11 mouse cellular contexts compared by ENCODE assay signal in genomic region chr6:123340093-123340492, GRCm38 (mm10). TPM values are rescaled to one million over a fixed set of nuclear protein-coding genes. Genes with fewer than 3 reads are reported as not detected.
DNase-seq lines count a peak whose midpoint lies in the region; ATAC-seq and TF ChIP-seq lines count a peak whose summit lies in the region.
"Had no signal": no experiment of that assay in that cellular context is flagged by ENCODE, and none has a peak within 500 bp of the region (broad histone marks: within the 10 kb centered on the region; RNA-seq: fewer than 3 reads in every experiment).

No protein-coding gene starts in this region.

- ATAC-seq in heart, embryonic 12.5 days (ENCODE audit: insufficient number of reproducible peaks, low FRiP score), result no peak
- peak; percentile 78 for ATAC-seq in hindbrain, embryonic 16.5 days

- H3K9me3 ChIP-seq in heart, embryonic 12.5 days (replicated peaks), result no peaks in the 10 kb centered on the region
- H3K9me3 ChIP-seq in hindbrain, embryonic 16.5 days (ENCODE audit: control insufficient read depth, low read length), result no peaks in the 10 kb centered on the region

- H3K4me3 ChIP-seq in heart, adult 2 months, result no peak overlapping the region
- H3K4me3 ChIP-seq in heart, embryonic 12.5 days, result no peak overlapping the region
- H3K4me3 ChIP-seq in hindbrain, embryonic 16.5 days (ENCODE audit: low read length), result no peak overlapping the region

- intact Hi-C loops in heart, adult 2 months (cut with DNase I), result no loop called here

- no peak overlapping the region for H3K9ac ChIP-seq in heart, adult 2 months (ENCODE audit: low read depth, low read length)
- H3K9ac ChIP-seq in heart, embryonic 12.5 days, result no peak overlapping the region
- no peak overlapping the region for H3K9ac ChIP-seq in hindbrain, embryonic 16.5 days (ENCODE audit: low read depth, low read length)
- H3K9ac ChIP-seq: lung, embryonic 14.5 days had no signal

- H3K79me2 ChIP-seq in heart, adult 2 months (replicated peaks; ENCODE audit: control insufficient read depth, insufficient read depth, low read length), result no peaks in the 10 kb centered on the region

- TF ChIP-seq EP300 in heart, adult 2 months (IDR thresholded peaks at IDR 0.05; ENCODE audit: insufficient read depth, low read depth, low read length), result no peak

- TF ChIP-seq CTCF in heart, adult 2 months (IDR thresholded peaks at IDR 0.05), result 0 out of 2 replicates have a peak, but pooled peaks have one; percentile 13

- H3K27ac ChIP-seq in heart, adult 2 months, result no peak overlapping the region
- H3K27ac ChIP-seq in heart, embryonic 12.5 days (ENCODE audit: poor library complexity, severe bottlenecking), result no peak overlapping the region
- no peak overlapping the region for H3K27ac ChIP-seq in hindbrain, embryonic 16.5 days (ENCODE audit: low read depth, low read length)

- no peak for TF ChIP-seq POLR2A in heart, adult 2 months (IDR thresholded peaks at IDR 0.05; ENCODE audit: insufficient read depth, low read depth, low read length)

- no peaks in the 10 kb centered on the region for H3K4me1 ChIP-seq in heart, adult 2 months (ENCODE audit: control insufficient read depth, insufficient read depth, low read length)
- no peaks in the 10 kb centered on the region for H3K4me1 ChIP-seq in heart, embryonic 12.5 days (replicated peaks)
- no peaks in the 10 kb centered on the region for H3K4me1 ChIP-seq in hindbrain, embryonic 16.5 days (ENCODE audit: control insufficient read depth, insufficient read depth, low read depth, low read length)

- no peak overlapping the region for H3K4me2 ChIP-seq in heart, embryonic 12.5 days
- H3K4me2 ChIP-seq in hindbrain, embryonic 16.5 days (ENCODE audit: low read length), result no peak overlapping the region
- H3K4me2 ChIP-seq: lung, embryonic 14.5 days had no signal

- no peak for DNase-seq in heart, adult 2 months
- DNase-seq in Muller cell, postnatal 12 days (ENCODE audit: inconsistent ontology term), result peak; percentile 12
- peak; percentile 4 for DNase-seq in mesoderm, embryonic 11.5 days (ENCODE audit: low read depth, low spot score)
- no peak for DNase-seq in spleen, postnatal 36 days (ENCODE audit: low spot score in 2 of 2)
- DNase-seq in ovary, postnatal 14 days (ENCODE audit: low spot score), result no peak
- DNase-seq in frontal cortex, postnatal 14 days (ENCODE audit: low spot score in 2 of 2), result no peak
- DNase-seq: gastrocnemius, postnatal 36 days; lung, embryonic 14.5 days had no signal

- no peaks in the 10 kb centered on the region for H3K36me3 ChIP-seq in heart, adult 2 months (ENCODE audit: control insufficient read depth, insufficient read depth, low read length)
- no peaks in the 10 kb centered on the region for H3K36me3 ChIP-seq in heart, embryonic 12.5 days
- no peaks in the 10 kb centered on the region for H3K36me3 ChIP-seq in hindbrain, embryonic 16.5 days (ENCODE audit: control insufficient read depth, insufficient read depth, low read length)

- H3K27me3 ChIP-seq in heart, adult 2 months (ENCODE audit: control insufficient read depth, insufficient read depth, low read length), result no peaks in the 10 kb centered on the region
- H3K27me3 ChIP-seq in heart, embryonic 12.5 days (replicated peaks), result no peaks in the 10 kb centered on the region
- H3K27me3 ChIP-seq in hindbrain, embryonic 16.5 days (replicated peaks; ENCODE audit: control insufficient read depth, insufficient read depth, low read length), result no peaks in the 10 kb centered on the region

RNA-seq across cellular contexts. Expression of gene Vmn2r19, which starts 32.0 kb away (rescaled TPM):
- total RNA-seq in heart, adult 2 months (2021), result not detected
- polyA plus RNA-seq in heart, adult 2 months (2012; rRNA removed), result not detected in 2 replicates
- not detected in 2 replicates for polyA plus RNA-seq in heart, embryonic 12.5 days (2016; fragmentation: Nextera tagmentation; extraction: Ambion mirVana)
- polyA plus RNA-seq in hindbrain, embryonic 16.5 days (2015; fragmentation: Nextera tagmentation; extraction: Ambion mirVana), result not detected in 2 replicates
- total RNA-seq: gastrocnemius, postnatal 36 days had no signal
- polyA plus RNA-seq: lung, embryonic 14.5 days; stomach, embryonic 14.5 days had no signal

RNA-seq across cellular contexts. Expression of gene Clec4e, which starts 50.4 kb away (rescaled TPM):
- total RNA-seq in heart, adult 2 months (2021), result under 1 TPM; 0.13 to 0.75 TPM
- polyA plus RNA-seq in heart, adult 2 months (2012; rRNA removed), result 0.08 and 0.09 TPM in 2 replicates
- 0.08 TPM in 2 replicates for polyA plus RNA-seq in heart, embryonic 12.5 days (2016; fragmentation: Nextera tagmentation; extraction: Ambion mirVana)
- not detected in 2 replicates for polyA plus RNA-seq in hindbrain, embryonic 16.5 days (2015; fragmentation: Nextera tagmentation; extraction: Ambion mirVana)
- total RNA-seq: gastrocnemius, postnatal 36 days had no signal
- polyA plus RNA-seq: lung, embryonic 14.5 days; stomach, embryonic 14.5 days had no signal

Comparison
In these comparisons a context has a peak if more than half of its experiments do, and no peak if none do; other contexts are left out.
1. DNase-seq: peak in Muller cell, postnatal 12 days (single experiment) and mesoderm, embryonic 11.5 days (single experiment); none in heart, adult 2 months (0 of 2), spleen, postnatal 36 days (0 of 2), ovary, postnatal 14 days (single experiment) and frontal cortex, postnatal 14 days (0 of 2).